Mouse (Mus musculus): Measurements from ENCODE around the gene Thap7.

DNA sequence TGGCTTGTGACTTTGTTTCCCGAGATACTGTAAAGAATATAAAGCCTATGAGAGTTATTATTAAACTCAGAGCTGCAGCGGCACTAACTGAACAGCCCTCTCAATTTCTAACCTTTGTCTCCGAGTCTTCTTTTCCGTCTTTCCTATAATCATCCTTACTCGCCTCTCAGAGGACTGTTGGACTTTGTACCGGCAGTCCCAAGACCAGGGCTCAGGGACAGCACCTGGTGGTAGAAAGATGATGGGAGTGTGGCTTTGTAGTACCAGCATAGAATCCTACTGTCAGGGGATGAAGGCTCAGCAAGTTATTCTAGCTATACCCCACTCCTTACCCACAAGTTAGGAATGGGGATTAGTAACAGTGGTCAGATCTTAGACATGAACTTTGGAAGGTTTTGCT lies 4.7 kb downstream of the Thap7 start:
- TF ChIP-seq CTCF (conservative IDR thresholded peaks at IDR 0.05; ENCODE audit: low read length) = no peak
- TF ChIP-seq POU5F1 (IDR thresholded peaks at IDR 0.05; ENCODE audit: borderline replicate concordance, low read length) = no peak
